In the genomic region with DNA sequence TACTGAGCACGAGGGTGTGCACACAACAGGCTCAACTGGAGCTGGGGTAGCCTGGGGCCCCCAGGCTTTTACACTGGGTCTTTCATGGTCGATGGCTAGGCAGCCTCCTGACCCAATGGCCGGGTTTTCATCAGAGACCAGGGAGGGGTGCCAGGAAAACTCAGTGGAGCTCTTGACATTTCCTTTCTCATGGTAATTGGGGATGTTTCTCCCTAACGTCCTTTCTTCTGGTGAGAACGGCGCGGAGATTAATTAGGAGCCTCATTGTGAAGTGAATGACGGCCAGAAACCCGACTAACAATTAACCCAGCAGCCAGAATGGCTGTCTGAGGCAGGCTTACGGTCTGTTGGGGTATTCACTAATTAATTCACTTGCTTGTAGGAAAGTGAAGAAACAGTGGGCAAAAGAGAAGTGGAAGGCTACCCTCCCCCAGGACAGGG, we compare ENCODE assay signal across 9 mouse cellular contexts.
A peak's percentile ranks its signal among the peaks of the same experiment; 100 is the strongest.
DNase-seq lines count a peak whose midpoint lies in the region; ATAC-seq lines count a peak whose summit lies in the region.
"Had no signal": no experiment of that assay in that cellular context is flagged by ENCODE, and none has a peak within 500 bp of the region (broad histone marks: within the 10 kb centered on the region; RNA-seq: fewer than 3 reads in every experiment).

No protein-coding gene starts in this region.

- H3K27me3 ChIP-seq in embryonic facial prominence, embryonic 10.5 days (replicated peaks; ENCODE audit: low read depth, poor library complexity, severe bottlenecking): no peaks in the 10 kb centered on the region
- H3K27me3 ChIP-seq in hindbrain, embryonic 16.5 days (replicated peaks; ENCODE audit: control insufficient read depth, insufficient read depth, low read length): no peaks in the 10 kb centered on the region
- no peaks in the 10 kb centered on the region for H3K27me3 ChIP-seq in neural tube, embryonic 14.5 days (ENCODE audit: control insufficient read depth, insufficient read depth, low read length)

- no peaks in the 10 kb centered on the region for H3K9me3 ChIP-seq in embryonic facial prominence, embryonic 10.5 days
- H3K9me3 ChIP-seq in hindbrain, embryonic 16.5 days (ENCODE audit: control insufficient read depth, low read length): no peaks in the 10 kb centered on the region
- no peaks in the 10 kb centered on the region for H3K9me3 ChIP-seq in neural tube, embryonic 14.5 days (ENCODE audit: control insufficient read depth, low read length)

- peak; percentile 85 for ATAC-seq in hindbrain, embryonic 16.5 days
- peak; percentile 84 for ATAC-seq in neural tube, embryonic 14.5 days (ENCODE audit: low read depth)

- peak; percentile 49 for DNase-seq in layer of hippocampus, adult 9-11 months
- DNase-seq in layer of hippocampus, postnatal 25 days (ENCODE audit: extremely low spot score in 1 of 2, low spot score in 1 of 2): no peak
- peak; percentile 55 for DNase-seq in embryonic facial prominence, embryonic 10.5 days (ENCODE audit: low spot score)
- DNase-seq in adrenal gland, adult 18-20 months (ENCODE audit: low spot score in 2 of 2): no peak
- DNase-seq in cerebellum, postnatal 36 days: no peak
- no peak for DNase-seq in urinary bladder, postnatal 25 days (ENCODE audit: low spot score)
- DNase-seq: liver had no signal

- WGBS in embryonic facial prominence, embryonic 10.5 days: 9% methylated on average over 10 of the region's 10 CpGs
- WGBS in hindbrain, embryonic 16.5 days: 6% methylated on average over 10 of the region's 10 CpGs
- 4% methylated on average over 10 of the region's 10 CpGs for WGBS in neural tube, embryonic 14.5 days

- H3K4me2 ChIP-seq in hindbrain, embryonic 16.5 days (ENCODE audit: low read length): peak overlapping the region; percentile 32
- H3K4me2 ChIP-seq in neural tube, embryonic 14.5 days (ENCODE audit: low read depth, low read length): peak overlapping the region; percentile 29

- H3K9ac ChIP-seq in hindbrain, embryonic 16.5 days (ENCODE audit: low read depth, low read length): peak overlapping the region; percentile 15
- H3K9ac ChIP-seq in neural tube, embryonic 14.5 days (replicated peaks; ENCODE audit: low read depth, low read length): no peak overlapping the region

- H3K36me3 ChIP-seq in embryonic facial prominence, embryonic 10.5 days (replicated peaks): peaks cover 32% of the 10 kb centered on the region
- H3K36me3 ChIP-seq in hindbrain, embryonic 16.5 days (ENCODE audit: control insufficient read depth, insufficient read depth, low read length): peaks cover 18% of the 10 kb centered on the region
- H3K36me3 ChIP-seq in neural tube, embryonic 14.5 days (ENCODE audit: control insufficient read depth, insufficient read depth, low read length): peaks cover 23% of the 10 kb centered on the region

- peak overlapping the region; percentile 47 for H3K4me3 ChIP-seq in embryonic facial prominence, embryonic 10.5 days
- no peak overlapping the region for H3K4me3 ChIP-seq in hindbrain, embryonic 16.5 days (ENCODE audit: low read length)
- no peak overlapping the region for H3K4me3 ChIP-seq in neural tube, embryonic 14.5 days (ENCODE audit: low read depth, low read length)

- peaks cover 71% of the 10 kb centered on the region for H3K4me1 ChIP-seq in embryonic facial prominence, embryonic 10.5 days
- peaks cover 60% of the 10 kb centered on the region for H3K4me1 ChIP-seq in hindbrain, embryonic 16.5 days (ENCODE audit: control insufficient read depth, insufficient read depth, low read depth, low read length)
- peaks cover 45% of the 10 kb centered on the region for H3K4me1 ChIP-seq in neural tube, embryonic 14.5 days (ENCODE audit: control insufficient read depth, insufficient read depth, low read length)

- peak overlapping the region; percentile 69 for H3K27ac ChIP-seq in embryonic facial prominence, embryonic 10.5 days (replicated peaks)
- peak overlapping the region; percentile 76 for H3K27ac ChIP-seq in hindbrain, embryonic 16.5 days (ENCODE audit: low read depth, low read length)
- H3K27ac ChIP-seq in neural tube, embryonic 14.5 days (ENCODE audit: low read depth, low read length): peak overlapping the region; percentile 70

Comparison
In these comparisons a context has a peak if more than half of its experiments do, and no peak if none do; other contexts are left out.
1. DNase-seq: peak in layer of hippocampus, adult 9-11 months (single experiment) and embryonic facial prominence, embryonic 10.5 days (single experiment); none in layer of hippocampus, postnatal 25 days (0 of 2), adrenal gland, adult 18-20 months (0 of 2), cerebellum, postnatal 36 days (0 of 2) and urinary bladder, postnatal 25 days (single experiment).
2. Peak in every context shown above with its lines, with median percentiles within 50 percentile points of each other: H3K27ac ChIP-seq.